Mouse (Mus musculus) MEL (cell line): ENCODE results near the gene Gm28035. TPM values are rescaled to one million over a fixed set of nuclear protein-coding genes. Genes with fewer than 3 reads are reported as not detected.
A peak's percentile ranks its signal among the peaks of the same experiment; 100 is the strongest.

Source experiments
- DNase-seq: peaks from one replicate; pipeline ENCODE4 v3.0.0; 2011; ENCODE audit warnings: low read depth, low spot score
- H3K27ac ChIP-seq: 2 replicates; pipeline ENCODE4 v1.5.1; 2012; ENCODE audit warnings: low read depth, mild to moderate bottlenecking, control low read depth, low read length, moderate library complexity; ENCODE audit not compliant: control insufficient read depth
- H3K27me3 ChIP-seq, 2 experiments: fragments of 150-350 bp in 1 of 2; sonication (generic) in 1 of 2; 2 replicates each; pipeline ENCODE4 v1.6.1; 2012; ENCODE audit warnings: low read length in 2 of 2, mild to moderate bottlenecking in 2 of 2, improper control_type of control experiment in 1 of 2, moderate library complexity in 1 of 2; ENCODE audit not compliant: insufficient read depth in 2 of 2, control insufficient read depth in 1 of 2
- H3K36me3 ChIP-seq, 2 experiments: 2 replicates each; pipeline ENCODE4 v1.6.1; 2012 to 2014; ENCODE audit warnings: low read length in 2 of 2, improper control_type of control experiment in 1 of 2, inconsistent platforms in 1 of 2, mild to moderate bottlenecking in 1 of 2; ENCODE audit not compliant: insufficient read depth in 2 of 2, control insufficient read depth in 1 of 2
- H3K4me1 ChIP-seq, 2 experiments: fragments of 150-350 bp in 1 of 2; sonication (generic) in 1 of 2; 2 replicates each; pipeline ENCODE4 v1.6.1; 2012; ENCODE audit warnings: low read length in 2 of 2, improper control_type of control experiment in 1 of 2, mild to moderate bottlenecking in 1 of 2; ENCODE audit not compliant: insufficient read depth in 2 of 2, control insufficient read depth in 1 of 2
- H3K4me3 ChIP-seq, 2 experiments: fragments of 150-350 bp in 1 of 2; sonication (generic) in 1 of 2; 2 replicates each; pipeline ENCODE4 v1.5.1; 2012; ENCODE audit warnings: low read depth in 2 of 2, low read length in 2 of 2, mild to moderate bottlenecking in 2 of 2, moderate library complexity in 2 of 2, control low read depth in 1 of 2, improper control_type of control experiment in 1 of 2; ENCODE audit not compliant: control insufficient read depth in 1 of 2, insufficient read depth in 1 of 2
- H3K79me2 ChIP-seq: 2 replicates; pipeline ENCODE4 v1.6.1; 2012; ENCODE audit warnings: mild to moderate bottlenecking, low read length, moderate library complexity; ENCODE audit not compliant: control insufficient read depth, poor library complexity, insufficient read depth
- H3K9ac ChIP-seq: 2 replicates; pipeline ENCODE4 v1.6.1; 2012; ENCODE audit warnings: low read depth, mild to moderate bottlenecking, control low read depth, low read length, moderate library complexity; ENCODE audit not compliant: control insufficient read depth, poor library complexity, severe bottlenecking
- H3K9me3 ChIP-seq: fragments of 150-350 bp; sonication (generic); replicated peaks from 2 replicates; pipeline ENCODE4 v1.6.1; 2012; ENCODE audit warnings: mild to moderate bottlenecking, low read length, improper control_type of control experiment, moderate library complexity; ENCODE audit not compliant: insufficient read depth
- BHLHE40 ChIP-seq: IDR thresholded peaks from 2 replicates; pipeline ENCODE4 v1.6.1; 2012; ENCODE audit warnings: low read depth, mild to moderate bottlenecking, inconsistent platforms, low read length, improper control_type of control experiment, borderline replicate concordance
- CHD2 ChIP-seq: IDR thresholded peaks from 2 replicates; pipeline ENCODE4 v1.6.1; 2011; ENCODE audit warnings: low read length, improper control_type of control experiment
- E2F4 ChIP-seq: IDR thresholded peaks from 2 replicates; pipeline ENCODE4 v1.6.1; 2011; ENCODE audit warnings: low read depth, low read length, improper control_type of control experiment, borderline replicate concordance
- ELF1 ChIP-seq: IDR thresholded peaks from 2 replicates; pipeline ENCODE4 v1.6.1; 2014; ENCODE audit warnings: low read depth, mild to moderate bottlenecking, inconsistent platforms, low read length, improper control_type of control experiment, moderate library complexity
- EP300 ChIP-seq, 2 experiments: IDR thresholded peaks; 2 replicates each; pipeline ENCODE4 v1.6.1; 2011; ENCODE audit warnings: improper control_type of control experiment in 2 of 2, low read length in 2 of 2, low read depth in 1 of 2, mild to moderate bottlenecking in 1 of 2
- ETS1 ChIP-seq: IDR thresholded peaks from 2 replicates; pipeline ENCODE4 v1.6.1; 2012; ENCODE audit warnings: low read depth, mild to moderate bottlenecking, inconsistent platforms, low read length, improper control_type of control experiment, moderate library complexity
- GABPA ChIP-seq: IDR thresholded peaks from 2 replicates; pipeline ENCODE4 v1.6.1; 2012; ENCODE audit warnings: low read depth, mild to moderate bottlenecking, inconsistent platforms, low read length, improper control_type of control experiment, moderate library complexity
- GATA1 ChIP-seq: IDR thresholded peaks from 2 replicates; pipeline ENCODE4 v1.6.1; 2011; ENCODE audit warnings: low read depth, low read length, improper control_type of control experiment
- HCFC1 ChIP-seq: IDR thresholded peaks from 2 replicates; pipeline ENCODE4 v1.6.1; 2012; ENCODE audit warnings: low read depth, mild to moderate bottlenecking, inconsistent platforms, low read length, improper control_type of control experiment, moderate library complexity
- JUND ChIP-seq: IDR thresholded peaks from 2 replicates; pipeline ENCODE4 v1.6.1; 2011; ENCODE audit warnings: low read depth, mild to moderate bottlenecking, improper control_type of control experiment, low read length
- MAFK ChIP-seq: IDR thresholded peaks from 2 replicates; pipeline ENCODE4 v1.6.1; 2011; ENCODE audit warnings: low read depth, mild to moderate bottlenecking, low read length, improper control_type of control experiment, borderline replicate concordance
- MAX ChIP-seq: IDR thresholded peaks from 2 replicates; pipeline ENCODE4 v1.6.1; 2011; ENCODE audit warnings: low read length, improper control_type of control experiment
- MAZ ChIP-seq: IDR thresholded peaks from 2 replicates; pipeline ENCODE4 v1.6.1; 2012; ENCODE audit warnings: low read depth, mild to moderate bottlenecking, inconsistent platforms, low read length, improper control_type of control experiment
- MEF2A ChIP-seq: IDR thresholded peaks from 2 replicates; pipeline ENCODE4 v1.6.1; 2014; ENCODE audit warnings: low read depth, mild to moderate bottlenecking, inconsistent platforms, low read length, improper control_type of control experiment; ENCODE audit not compliant: poor library complexity, insufficient replicate concordance, severe bottlenecking; ENCODE audit errors: extremely low read depth
- MXI1 ChIP-seq: IDR thresholded peaks from 2 replicates; pipeline ENCODE4 v1.6.1; 2011; ENCODE audit warnings: mild to moderate bottlenecking, low read depth, low read length, improper control_type of control experiment
- MYB ChIP-seq: IDR thresholded peaks from 2 replicates; pipeline ENCODE4 v1.6.1; 2011; ENCODE audit warnings: mild to moderate bottlenecking, low read depth, low read length, improper control_type of control experiment
- NRF1 ChIP-seq: IDR thresholded peaks from 2 replicates; pipeline ENCODE4 v1.6.1; 2014; ENCODE audit warnings: low read depth, mild to moderate bottlenecking, inconsistent platforms, low read length, improper control_type of control experiment, moderate library complexity; ENCODE audit not compliant: poor library complexity, insufficient read depth, severe bottlenecking
- POLR2A ChIP-seq, 2 experiments: IDR thresholded peaks; 2 replicates each; pipeline ENCODE4 v1.6.1; 2011 to 2012; ENCODE audit warnings: low read length in 2 of 2, mild to moderate bottlenecking in 2 of 2, control low read depth in 1 of 2, improper control_type of control experiment in 1 of 2, low read depth in 1 of 2, moderate library complexity in 1 of 2; ENCODE audit not compliant: control insufficient read depth in 1 of 2, insufficient read depth in 1 of 2, poor library complexity in 1 of 2
- POLR2AphosphoS2 ChIP-seq: IDR thresholded peaks from 2 replicates; pipeline ENCODE4 v1.6.1; 2011; ENCODE audit warnings: low read length, improper control_type of control experiment
- SIN3A ChIP-seq: IDR thresholded peaks from 2 replicates; pipeline ENCODE4 v1.6.1; 2012; ENCODE audit warnings: low read length, improper control_type of control experiment, inconsistent platforms
- SMC3 ChIP-seq: IDR thresholded peaks from 2 replicates; pipeline ENCODE4 v1.6.1; 2011; ENCODE audit warnings: low read depth, low read length, improper control_type of control experiment
- TAL1 ChIP-seq: IDR thresholded peaks from 2 replicates; pipeline ENCODE4 v1.6.1; 2012; ENCODE audit warnings: mild to moderate bottlenecking, inconsistent platforms, low read length, moderate library complexity, mixed read lengths
- USF2 ChIP-seq, 2 experiments: IDR thresholded peaks; 2 replicates each; pipeline ENCODE4 v1.6.1; 2011 to 2012; ENCODE audit warnings: improper control_type of control experiment in 2 of 2, low read length in 2 of 2, borderline replicate concordance in 1 of 2, inconsistent platforms in 1 of 2, low read depth in 1 of 2, mild to moderate bottlenecking in 1 of 2; ENCODE audit not compliant: insufficient read depth in 1 of 2
- ZC3H11A ChIP-seq: IDR thresholded peaks from 2 replicates; pipeline ENCODE4 v1.6.1; 2012; ENCODE audit warnings: low read depth, mild to moderate bottlenecking, inconsistent platforms, low read length, improper control_type of control experiment
- ZMIZ1 ChIP-seq: IDR thresholded peaks from 2 replicates; pipeline ENCODE4 v1.6.1; 2012; ENCODE audit warnings: low read depth, mild to moderate bottlenecking, inconsistent platforms, low read length, improper control_type of control experiment, moderate library complexity
- ZNF384 ChIP-seq: IDR thresholded peaks from 2 replicates; pipeline ENCODE4 v1.6.1; 2012; ENCODE audit warnings: low read depth, mild to moderate bottlenecking, inconsistent platforms, low read length, improper control_type of control experiment
- polyA plus RNA-seq, 2 experiments: library from polyadenylated mRNA; stranded (reverse) in 1 of 2; unstranded in 1 of 2; fragments of >175 nt in 1 of 2; fragments of >200 nt in 1 of 2; gene quantifications; 2 replicates each; pipeline versions ENCODE4 v1.2.1 to v1.2.4; 2012; ENCODE audit warnings: low replicate concordance in 2 of 2, low read depth in 1 of 2; ENCODE audit not compliant: insufficient read length in 2 of 2, insufficient read depth in 1 of 2, missing spikeins in 1 of 2
- total RNA-seq: library from RNA; depleted of rRNA; stranded (reverse); fragments of 300-350 nt; gene quantifications from 2 replicates; pipeline ENCODE4 v1.2.3, GENCODE M21; 2012

Gene Gm28035
- total and polyA plus RNA-seq, 3 experiments = 0.26 TPM; not detected in 2

DNA sequence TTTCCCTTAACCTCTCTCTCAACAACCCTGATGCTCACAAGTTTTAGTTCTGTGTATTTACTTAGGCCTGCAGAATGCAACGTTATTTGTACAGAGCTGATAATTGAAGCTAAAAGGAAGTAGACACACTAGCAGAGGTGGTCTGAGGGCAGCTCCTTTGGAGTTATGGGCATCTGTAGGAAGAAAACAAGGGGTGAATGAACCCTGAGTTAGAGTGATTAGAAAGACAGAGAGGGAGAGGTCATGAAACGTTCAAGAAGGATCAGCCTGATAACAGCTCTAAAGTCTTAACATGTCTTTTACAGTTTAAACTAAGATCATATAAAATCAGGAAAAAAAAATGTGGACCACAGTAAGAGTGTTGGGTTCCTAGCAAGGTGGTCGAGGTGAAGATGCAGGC lies 69.0 kb downstream of the Gm28035 start:
- Histone ChIP-seq H3K9me3 (no peaks in the 10 kb centered on the region), H3K27me3 (no peaks in the 10 kb centered on the region), H3K27ac (no peak overlapping the region), H3K4me1 (no peaks in the 10 kb centered on the region), H3K9ac (no peak overlapping the region), H3K36me3 (peaks cover 0 to 41% of the 10 kb centered on the region in 2 experiments; a peak in 2 of 4 replicates)
- peak; percentile 42 for DNase-seq
- TF ChIP-seq SIN3A (no peak), ETS1 (no peak), MXI1 (no peak), MEF2A (no peak), MYB (0 out of 2 replicates have a peak, but pooled peaks have one; percentile 36), JUND (no peak), HCFC1 (no peak), GATA1 (peak; percentile 49), MAFK (no peak), EP300 (IDR thresholded peaks at IDR 0.05; ENCODE audit: low read depth in 1 of 2, low read length in 2 of 2) (peak; percentile 66 to 78; a peak in 3 of 4 replicates), E2F4 (no peak), MAZ (no peak), GABPA (no peak), ZNF384 (no peak), BHLHE40 (no peak), NRF1 (no peak), MAX (no peak), SMC3 (no peak), ZMIZ1 (no peak), CHD2 (no peak), TAL1 (peak; percentile 52), ELF1 (no peak), POLR2AphosphoS2 (no peak), ZC3H11A (no peak), POLR2A (IDR thresholded peaks at IDR 0.05; ENCODE audit: control insufficient read depth in 1 of 2, insufficient read depth in 1 of 2, low read depth in 1 of 2, low read length in 2 of 2, poor library complexity in 1 of 2) (no peak), USF2 (IDR thresholded peaks at IDR 0.05; ENCODE audit: borderline replicate concordance in 1 of 2, insufficient read depth in 1 of 2, low read depth in 1 of 2, low read length in 2 of 2) (no peak)
- TF ChIP-seq, all 39 proteins: peak for 4
- Histone ChIP-seq H3K4me3 (no peak overlapping the region), H3K79me2 (no peaks in the 10 kb centered on the region)
